Mouse (Mus musculus) kidney, adult 2 months (tissue): ENCODE data around the gene Ssh1. TPM values are rescaled to one million over a fixed set of nuclear protein-coding genes. Genes with fewer than 3 reads are reported as not detected.

Experiments
- DNase-seq: peaks from one replicate; pipeline ENCODE4 v3.0.0; 2021
- H3K27ac ChIP-seq: fragments of 200-500 bp; 2 replicates; pipeline ENCODE4 v1.5.1; 2012; ENCODE audit warnings: low read depth, low read length, control low read depth, inconsistent platforms; ENCODE audit not compliant: insufficient read depth
- H3K27me3 ChIP-seq: fragments of 200-500 bp; replicated peaks from 2 replicates; pipeline ENCODE4 v1.6.1; 2012; ENCODE audit warnings: mild to moderate bottlenecking, moderate library complexity, low read length, inconsistent platforms; ENCODE audit not compliant: control insufficient read depth, insufficient read depth
- H3K36me3 ChIP-seq: fragments of 200-500 bp; 2 replicates; pipeline ENCODE4 v1.6.1; 2012; ENCODE audit warnings: mild to moderate bottlenecking, moderate library complexity, low read length, inconsistent platforms; ENCODE audit not compliant: control insufficient read depth, insufficient read depth
- H3K4me1 ChIP-seq: fragments of 200-500 bp; 2 replicates; pipeline ENCODE4 v1.6.1; 2011; ENCODE audit warnings: low read length; ENCODE audit not compliant: control insufficient read depth, insufficient read depth
- H3K4me3 ChIP-seq: fragments of 200-500 bp; 2 replicates; pipeline ENCODE4 v1.5.1; 2011; ENCODE audit warnings: mild to moderate bottlenecking, low read depth, low read length, control low read depth; ENCODE audit not compliant: insufficient read depth
- CTCF ChIP-seq: fragments of 200-500 bp; conservative IDR thresholded peaks from 2 replicates; pipeline ENCODE4 v1.5.1; 2011; ENCODE audit warnings: low read depth, mild to moderate bottlenecking, control low read depth, low read length, moderate library complexity, mixed read lengths; ENCODE audit not compliant: insufficient read depth, insufficient read length
- POLR2A ChIP-seq: fragments of 200-500 bp; IDR thresholded peaks from one replicate; pipeline ENCODE4 v1.6.1; 2011; ENCODE audit warnings: low read depth, low read length, control low read depth
- WGBS: fragments of 180-500 bp; shearing (Covaris S2); methylation state at CpG from one replicate; pipeline ENCODE4 v1.1.7; 2018; 5-methylcytosine and 5-hydroxymethylcytosine counted together
- polyA plus RNA-seq: library from polyadenylated mRNA; depleted of rRNA; stranded (reverse); fragments of >200 nt; gene quantifications from 2 replicates; pipeline ENCODE4 v1.2.3, GENCODE M21; 2012

Ssh1 gene
- polyA plus RNA-seq, 1 experiment = 11.3 TPM

- H3K27ac ChIP-seq = peak overlapping the region; percentile 34
- no peaks in the 10 kb centered on the region for H3K27me3 ChIP-seq
- DNase-seq = peak; percentile 69
- peak overlapping the region; percentile 71 for H3K4me3 ChIP-seq
- peaks cover 18% of the 10 kb centered on the region for H3K4me1 ChIP-seq
- whole genome bisulfite sequencing = under 1% methylated on average over 69 of the region's 69 CpGs
- TF ChIP-seq POLR2A (no peak), CTCF (no peak)
- H3K36me3 ChIP-seq = no peaks in the 10 kb centered on the region
Observed at GRCm38 (mm10) chr5:113907786-113908567, 85.7 kb downstream of the Ssh1 start.

GRCm38 (mm10) chr5:113906958-113907735 lies 86.5 kb downstream of the Ssh1 start:
- TF ChIP-seq POLR2A (no peak), CTCF (no peak)
- Histone ChIP-seq H3K36me3 (no peaks in the 10 kb centered on the region), H3K4me3 (peak overlapping the region; percentile 71), H3K27me3 (no peaks in the 10 kb centered on the region), H3K4me1 (peaks cover 23% of the 10 kb centered on the region), H3K27ac (peak overlapping the region; percentile 34)
- DNase-seq = peak; percentile 49
- 24% methylated on average over 17 of the region's 17 CpGs for WGBS

GRCm38 (mm10) chr5:113904987-113905386 lies 88.7 kb downstream of the Ssh1 start:
- TF ChIP-seq POLR2A (no peak), CTCF (no peak)
- Histone ChIP-seq H3K27ac (no peak overlapping the region), H3K4me3 (no peak overlapping the region), H3K27me3 (no peaks in the 10 kb centered on the region), H3K4me1 (peaks cover 29% of the 10 kb centered on the region), H3K36me3 (no peaks in the 10 kb centered on the region)
- WGBS = 55% methylated on average over 4 of the region's 4 CpGs
- DNase-seq = no peak

GRCm38 (mm10) chr5:113902983-113903382 lies 90.7 kb downstream of the Ssh1 start:
- no peak for TF ChIP-seq POLR2A
- no peak for TF ChIP-seq CTCF
- 76% methylated on average over 5 of the region's 5 CpGs for whole genome bisulfite sequencing
- no peaks in the 10 kb centered on the region for H3K27me3 ChIP-seq
- no peak overlapping the region for H3K4me3 ChIP-seq
- DNase-seq = no peak
- no peak overlapping the region for H3K27ac ChIP-seq
- H3K36me3 ChIP-seq = no peaks in the 10 kb centered on the region
- H3K4me1 ChIP-seq = peaks cover 30% of the 10 kb centered on the region

GRCm38 (mm10) chr5:113902017-113902416 lies 91.7 kb downstream of the Ssh1 start:
- H3K36me3 ChIP-seq = no peaks in the 10 kb centered on the region
- H3K4me1 ChIP-seq = peaks cover 28% of the 10 kb centered on the region
- no peak for TF ChIP-seq POLR2A
- TF ChIP-seq CTCF = no peak
- H3K27me3 ChIP-seq = no peaks in the 10 kb centered on the region
- no peak for DNase-seq
- no peak overlapping the region for H3K4me3 ChIP-seq
- no peak overlapping the region for H3K27ac ChIP-seq
- WGBS = 45% methylated on average over 6 of the region's 6 CpGs

- H3K27me3 ChIP-seq = no peaks in the 10 kb centered on the region
- H3K4me3 ChIP-seq = no peak overlapping the region
- H3K27ac ChIP-seq = no peak overlapping the region
- TF ChIP-seq POLR2A (no peak), CTCF (no peak)
- WGBS = 45% methylated on average over 8 of the region's 8 CpGs
- H3K36me3 ChIP-seq = no peaks in the 10 kb centered on the region
- H3K4me1 ChIP-seq = peaks cover 28% of the 10 kb centered on the region
- DNase-seq = peak; percentile 84
Observed at GRCm38 (mm10) chr5:113901074-113901571, 92.6 kb downstream of the Ssh1 start.

GRCm38 (mm10) chr5:113899543-113899942 lies 94.2 kb downstream of the Ssh1 start:
- Histone ChIP-seq H3K4me3 (no peak overlapping the region), H3K27ac (no peak overlapping the region)
- WGBS = 74% methylated on average over 12 of the region's 12 CpGs

More at GRCm38 (mm10) chr5:113899543-113899942, 94.2 kb downstream of the Ssh1 start:
- Histone ChIP-seq H3K36me3 (no peaks in the 10 kb centered on the region), H3K27me3 (no peaks in the 10 kb centered on the region), H3K4me1 (peaks cover 28% of the 10 kb centered on the region)
- TF ChIP-seq POLR2A (no peak), CTCF (no peak)
- DNase-seq = no peak
